Mouse (Mus musculus): ENCODE results near the gene Gm10912. TPM values are rescaled to one million over a fixed set of nuclear protein-coding genes. Genes with fewer than 3 reads are reported as not detected.

The Gm10912 gene
- total RNA-seq, 2 experiments from 2014 or later: 0.21 to 0.44 TPM

GRCm38 (mm10) chr2:104114898-104115297 lies 49.3 kb downstream of the Gm10912 start:
- DNase-seq (ENCODE audit: low spot score in 2 of 2): no peak

Other genes starting within 250 kb of the Gm10912 start
- gene Lmo2, start 107.8 kb upstream of the Gm10912 start, total RNA-seq (2021): 10 to 100 TPM; 17.3 to 18.5 TPM
- 10 to 100 TPM; 58.5 to 59.6 TPM for gene Fbxo3, start 38.1 kb upstream of the Gm10912 start, total RNA-seq (2021)
- gene 4931422A03Rik, start 37.5 kb upstream of the Gm10912 start, total RNA-seq (2021): not detected
- not detected for gene Gm10799, start 2.7 kb downstream of the Gm10912 start, total RNA-seq (2021)
- gene Cd59b, start 4.0 kb downstream of the Gm10912 start, total RNA-seq (2021): 1 to 10 TPM in 1 of 2 experiments, under 1 TPM in 1; 0.91 to 2.2 TPM
- 1 to 10 TPM; 3.9 to 6.2 TPM for gene Cd59a, start 30.0 kb downstream of the Gm10912 start, total RNA-seq (2021)
- gene A930018P22Rik, start 56.9 kb downstream of the Gm10912 start, total RNA-seq (2021): not detected